Mouse (Mus musculus) hindbrain, postnatal 0 days (tissue): ENCODE data around the gene Tmem94. TPM values are rescaled to one million over a fixed set of nuclear protein-coding genes. Genes with fewer than 3 reads are reported as not detected.

Experiments
- ATAC-seq: fragments of 200-750 bp; cut with Nextera tagmentation; 2 replicates; pipeline ENCODE4 v1.8.0; 2017; ENCODE audit warnings: mild to moderate bottlenecking, moderate TSS enrichment, moderate library complexity
- DNase-seq: peaks from one replicate; pipeline ENCODE4 v3.0.0-alpha.2; 2015; ENCODE audit warnings: low spot score
- H3K27ac ChIP-seq: fragments of 300-500 bp; sonication (generic); 2 replicates; pipeline ENCODE4 v1.5.1; 2014; ENCODE audit warnings: mild to moderate bottlenecking
- H3K27me3 ChIP-seq: fragments of 300-500 bp; sonication (generic); 2 replicates; pipeline ENCODE4 v1.6.1; 2014; ENCODE audit warnings: low read length, mixed read lengths; ENCODE audit not compliant: insufficient read depth
- H3K36me3 ChIP-seq: fragments of 300-500 bp; sonication (generic); 2 replicates; pipeline ENCODE4 v1.6.1; 2014; ENCODE audit warnings: low read length, mixed read lengths; ENCODE audit not compliant: insufficient read depth
- H3K4me1 ChIP-seq: fragments of 300-500 bp; sonication (generic); 2 replicates; pipeline ENCODE4 v1.6.1; 2014; ENCODE audit warnings: antibody characterized with exemption, low read length, mixed read lengths; ENCODE audit not compliant: insufficient read depth
- H3K4me2 ChIP-seq: fragments of 300-500 bp; sonication (generic); 2 replicates; pipeline ENCODE4 v1.6.1; 2014; ENCODE audit warnings: low read depth, mild to moderate bottlenecking, low read length, moderate library complexity, mixed read lengths
- H3K4me3 ChIP-seq: fragments of 300-500 bp; sonication (generic); 2 replicates; pipeline ENCODE4 v1.5.1; 2014; ENCODE audit warnings: low read length
- H3K9ac ChIP-seq: fragments of 300-500 bp; sonication (generic); replicated peaks from 2 replicates; pipeline ENCODE4 v1.6.1; 2014; ENCODE audit warnings: mild to moderate bottlenecking, low read length, moderate library complexity, mixed read lengths
- H3K9me3 ChIP-seq: fragments of 300-500 bp; sonication (generic); 2 replicates; pipeline ENCODE4 v1.6.1; 2016; ENCODE audit warnings: low read length, mixed read lengths
- CTCF ChIP-seq: IDR thresholded peaks from 2 replicates; pipeline ENCODE4 v1.5.1; 2016; ENCODE audit warnings: antibody characterized with exemption, control low read depth, low read depth
- WGBS: fragments of 180-500 bp; shearing (Covaris S2); extraction: QIAGEN DNeasy Blood & Tissue Kit; methylation state at CpG from one replicate; pipeline ENCODE4 v1.1.7; 2014; 5-methylcytosine and 5-hydroxymethylcytosine counted together
- polyA plus RNA-seq: library from polyadenylated mRNA; unstranded; fragments of >200 nt; fragmentation: Nextera tagmentation; extraction: Ambion mirVana; gene quantifications from 2 replicates; pipeline ENCODE4 v1.2.1, GENCODE M21; 2015
- total RNA-seq: library from RNA; depleted of rRNA; stranded (reverse); fragments of >200 nt; gene quantifications from 2 replicates; pipeline ENCODE4 v1.2.3, GENCODE M21; 2014

The Tmem94 gene
- total and polyA plus RNA-seq, 2 experiments from 2014 or later = 16.1 to 42.6 TPM

GRCm38 (mm10) chr11:115791919-115792318, 26.7 kb downstream of the Tmem94 start:
- Histone ChIP-seq H3K9me3 (no peaks in the 10 kb centered on the region), H3K27me3 (no peaks in the 10 kb centered on the region), H3K9ac (no peak overlapping the region), H3K4me2 (no peak overlapping the region), H3K36me3 (peaks cover 61% of the 10 kb centered on the region), H3K4me1 (peaks cover 2% of the 10 kb centered on the region; the same call in 1 of the 2 replicates), H3K4me3 (no peak overlapping the region), H3K27ac (no peak overlapping the region)
- DNase-seq (no peak), ATAC-seq (no peak)
- TF ChIP-seq CTCF = no peak
- WGBS = 93% methylated on average over 16 of the region's 16 CpGs

- Histone ChIP-seq H3K27me3 (no peaks in the 10 kb centered on the region), H3K9me3 (no peaks in the 10 kb centered on the region), H3K36me3 (peaks cover 65% of the 10 kb centered on the region), H3K9ac (no peak overlapping the region), H3K4me3 (no peak overlapping the region), H3K27ac (no peak overlapping the region), H3K4me2 (no peak overlapping the region), H3K4me1 (no peaks in the 10 kb centered on the region)
- 70% methylated on average over 14 of the region's 14 CpGs for WGBS
- DNase-seq (no peak), ATAC-seq (no peak)
- TF ChIP-seq CTCF = no peak
Measured at GRCm38 (mm10) chr11:115792353-115792752, 27.1 kb downstream of the Tmem94 start.

DNA sequence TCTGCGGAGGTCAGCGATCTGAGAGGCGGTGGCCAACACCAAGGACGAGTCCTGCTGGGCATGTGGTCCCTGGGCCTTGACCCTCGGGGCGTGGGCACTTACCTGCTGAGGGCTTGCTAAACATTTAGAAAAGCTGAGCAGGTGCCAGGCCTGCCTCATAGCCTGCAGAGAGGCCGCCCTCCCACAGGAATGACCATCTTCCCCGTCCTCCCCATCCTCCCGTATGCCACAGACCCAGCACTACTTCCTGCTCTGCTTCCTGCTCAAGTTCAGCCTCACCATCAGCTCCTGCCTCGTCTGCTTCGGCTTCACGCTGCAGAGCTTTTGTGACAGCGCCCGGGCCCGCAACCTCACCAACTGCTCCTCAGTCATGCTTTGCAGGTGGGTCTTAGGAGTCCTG, 31.7 kb downstream of the Tmem94 start:
- 79% methylated on average over 15 of the region's 15 CpGs for WGBS

GRCm38 (mm10) chr11:115797665-115798064, 32.4 kb downstream of the Tmem94 start:
- DNase-seq (no peak), ATAC-seq (no peak)
- H3K4me3 ChIP-seq = no peak overlapping the region
- no peaks in the 10 kb centered on the region for H3K4me1 ChIP-seq
- 89% methylated on average over 9 of the region's 9 CpGs for WGBS
- no peak overlapping the region for H3K4me2 ChIP-seq
- H3K27me3 ChIP-seq = no peaks in the 10 kb centered on the region
- H3K9ac ChIP-seq = no peak overlapping the region
- no peaks in the 10 kb centered on the region for H3K9me3 ChIP-seq
- peaks cover 70% of the 10 kb centered on the region for H3K36me3 ChIP-seq
- TF ChIP-seq CTCF = no peak
- H3K27ac ChIP-seq = no peak overlapping the region

More for the DNA sequence above, 31.7 kb downstream of the Tmem94 start:
- DNase-seq (no peak), ATAC-seq (no peak)
- Histone ChIP-seq H3K9ac (no peak overlapping the region), H3K4me1 (no peaks in the 10 kb centered on the region), H3K4me3 (no peak overlapping the region), H3K36me3 (peaks cover 76% of the 10 kb centered on the region), H3K9me3 (no peaks in the 10 kb centered on the region), H3K4me2 (no peak overlapping the region), H3K27ac (no peak overlapping the region), H3K27me3 (no peaks in the 10 kb centered on the region)
- no peak for TF ChIP-seq CTCF

DNA sequence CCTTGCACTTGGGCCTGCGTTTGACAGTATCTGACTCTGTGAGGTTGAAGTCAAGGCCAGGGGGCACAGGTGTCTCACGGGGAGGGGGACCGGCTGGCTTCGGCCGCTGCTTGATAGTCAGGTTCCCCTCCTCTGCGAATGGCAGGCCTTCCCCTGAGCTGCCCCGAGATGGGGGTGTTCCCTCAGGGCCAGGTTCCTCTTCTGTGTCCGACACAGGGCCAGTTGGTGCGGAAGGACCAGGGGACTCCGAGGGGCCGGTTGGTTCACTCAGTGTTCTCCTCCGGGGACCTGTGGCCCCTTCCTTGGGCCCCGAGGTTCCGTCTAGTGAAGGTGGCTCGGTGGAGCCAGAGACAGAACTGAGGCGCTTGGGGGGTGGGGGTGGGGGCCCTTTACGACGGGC, 35.7 kb downstream of the Tmem94 start:
- Histone ChIP-seq H3K4me2 (no peak overlapping the region), H3K4me3 (no peak overlapping the region), H3K36me3 (peaks cover 47% of the 10 kb centered on the region; the same call in 1 of the 2 replicates), H3K9ac (no peak overlapping the region), H3K27me3 (no peaks in the 10 kb centered on the region), H3K9me3 (no peaks in the 10 kb centered on the region), H3K4me1 (no peaks in the 10 kb centered on the region), H3K27ac (no peak overlapping the region)
- no peak for ATAC-seq
- DNase-seq = no peak
- WGBS = 92% methylated on average over 18 of the region's 18 CpGs
- TF ChIP-seq CTCF = no peak

DNA sequence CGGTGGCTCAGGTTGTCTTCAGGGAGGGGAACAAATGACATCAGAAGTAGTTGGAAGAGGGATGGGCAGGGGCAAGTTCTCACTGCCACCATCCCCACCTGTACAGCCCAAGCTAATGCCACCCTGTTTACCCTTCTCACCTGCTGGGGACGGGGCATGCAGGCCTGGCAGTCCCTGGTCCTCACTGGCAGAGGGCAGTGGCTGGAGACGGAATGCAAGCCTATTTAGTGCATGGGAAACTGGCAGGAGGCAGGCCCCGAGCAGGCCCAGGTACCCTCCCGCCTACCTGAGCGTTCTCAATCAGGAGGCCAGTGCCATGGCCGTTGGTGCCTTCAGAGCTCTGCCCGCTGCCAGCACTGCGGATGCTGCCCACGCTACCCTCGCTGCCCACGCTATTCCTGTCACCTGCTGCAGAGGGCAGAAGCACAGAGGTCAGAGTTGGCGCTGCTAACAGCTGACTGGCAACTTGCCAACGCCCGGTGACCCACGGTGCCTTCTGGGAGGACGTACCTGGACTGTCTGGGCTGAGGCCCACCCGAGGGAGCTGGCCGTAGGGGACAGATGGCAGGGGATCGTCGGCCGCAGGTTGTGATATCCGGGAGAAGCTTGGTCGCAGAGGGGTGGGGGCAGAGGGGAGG, 38.0 kb downstream of the Tmem94 start:
- peaks cover 32% of the 10 kb centered on the region; the same call in 1 of the 2 replicates for H3K36me3 ChIP-seq
- no peak overlapping the region for H3K9ac ChIP-seq
- H3K4me2 ChIP-seq = no peak overlapping the region
- no peaks in the 10 kb centered on the region for H3K4me1 ChIP-seq
- no peak for DNase-seq
- H3K9me3 ChIP-seq = no peaks in the 10 kb centered on the region
- no peak overlapping the region for H3K4me3 ChIP-seq
- H3K27me3 ChIP-seq = no peaks in the 10 kb centered on the region
- ATAC-seq = no peak
- WGBS = 85% methylated on average over 24 of the region's 24 CpGs
- no peak overlapping the region for H3K27ac ChIP-seq
- no peak for TF ChIP-seq CTCF

DNA sequence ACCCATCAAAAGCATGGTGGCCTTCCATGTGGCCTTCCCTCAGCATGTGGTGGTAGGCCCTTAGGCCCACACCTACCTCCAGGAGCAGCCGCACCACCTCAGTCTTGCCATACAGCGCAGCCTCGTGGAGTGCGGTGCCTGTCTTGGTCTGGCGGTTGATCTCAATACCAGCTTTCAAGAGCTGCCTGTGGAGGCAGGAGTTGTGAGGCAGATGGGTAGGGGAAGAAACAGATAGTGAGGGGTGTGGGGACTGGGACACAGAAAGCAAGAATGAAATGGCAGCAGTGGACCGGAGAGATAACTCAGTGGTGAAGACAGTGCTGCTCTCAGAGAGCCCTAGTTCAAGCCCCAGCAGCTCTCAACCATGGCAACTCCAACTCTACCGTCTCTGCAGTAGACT, 39.8 kb downstream of the Tmem94 start:
- Histone ChIP-seq H3K4me3 (no peak overlapping the region), H3K27ac (no peak overlapping the region), H3K27me3 (no peaks in the 10 kb centered on the region), H3K4me2 (no peak overlapping the region), H3K4me1 (peaks cover 12% of the 10 kb centered on the region), H3K36me3 (peaks cover 16% of the 10 kb centered on the region; the same call in 1 of the 2 replicates), H3K9ac (no peak overlapping the region), H3K9me3 (no peaks in the 10 kb centered on the region)
- no peak for TF ChIP-seq CTCF
- DNase-seq (no peak), ATAC-seq (no peak)
- WGBS = 92% methylated on average over 7 of the region's 7 CpGs
